Mouse (Mus musculus) thymus, adult 2 months (tissue): ENCODE results near the gene Atf1. TPM values are rescaled to one million over a fixed set of nuclear protein-coding genes. Genes with fewer than 3 reads are reported as not detected.
"Not testable (repeated sequence)": the region's sequence is repeated elsewhere in the genome, so short reads cannot be mapped to it uniquely, and the experiment has no call there.

Source experiments
- DNase-seq: peaks from one replicate; pipeline ENCODE4 v3.0.0; 2021
- H3K27ac ChIP-seq: fragments of 200-500 bp; 2 replicates; pipeline ENCODE4 v1.5.1; 2012; ENCODE audit warnings: low read length, control low read depth; ENCODE audit not compliant: control insufficient read depth, insufficient read depth
- H3K27me3 ChIP-seq: fragments of 200-500 bp; 2 replicates; pipeline ENCODE4 v1.6.1; 2012; ENCODE audit warnings: mild to moderate bottlenecking, low read length, moderate library complexity, mixed read lengths; ENCODE audit not compliant: control insufficient read depth, insufficient read depth
- H3K36me3 ChIP-seq: fragments of 200-500 bp; 2 replicates; pipeline ENCODE4 v1.6.1; 2012; ENCODE audit warnings: mild to moderate bottlenecking, low read length, moderate library complexity; ENCODE audit not compliant: control insufficient read depth, insufficient read depth
- H3K4me1 ChIP-seq: fragments of 200-500 bp; replicated peaks from 2 replicates; pipeline ENCODE4 v1.6.1; 2012; ENCODE audit warnings: low read length; ENCODE audit not compliant: control insufficient read depth, insufficient read depth
- H3K4me3 ChIP-seq: fragments of 200-500 bp; 2 replicates; pipeline ENCODE4 v1.5.1; 2012; ENCODE audit warnings: mild to moderate bottlenecking, low read length, control low read depth, moderate library complexity; ENCODE audit not compliant: control insufficient read depth, insufficient read depth
- CTCF ChIP-seq: fragments of 200-500 bp; IDR thresholded peaks from 2 replicates; pipeline ENCODE4 v1.5.1; 2012; ENCODE audit warnings: mild to moderate bottlenecking, control low read depth, low read length, moderate library complexity, borderline replicate concordance; ENCODE audit not compliant: control insufficient read depth, poor library complexity, insufficient read depth; ENCODE audit errors: extremely low read depth
- POLR2A ChIP-seq: fragments of 200-500 bp; IDR thresholded peaks from 2 replicates; pipeline ENCODE4 v1.6.1; 2012; ENCODE audit warnings: mild to moderate bottlenecking, low read length, control low read depth, moderate library complexity; ENCODE audit not compliant: control insufficient read depth, poor library complexity, insufficient read depth; ENCODE audit errors: extremely low read depth
- WGBS: fragments of 180-500 bp; shearing (Covaris S2); methylation state at CpG from one replicate; pipeline ENCODE4 v1.1.7; 2018; 5-methylcytosine and 5-hydroxymethylcytosine counted together
- polyA plus RNA-seq: library from polyadenylated mRNA; depleted of rRNA; stranded (reverse); fragments of >200 nt; gene quantifications from 2 replicates; pipeline ENCODE4 v1.2.3, GENCODE M21; 2012; rRNA removed

Atf1 gene
- polyA plus RNA-seq, 1 experiment, result 86.4 TPM

DNA sequence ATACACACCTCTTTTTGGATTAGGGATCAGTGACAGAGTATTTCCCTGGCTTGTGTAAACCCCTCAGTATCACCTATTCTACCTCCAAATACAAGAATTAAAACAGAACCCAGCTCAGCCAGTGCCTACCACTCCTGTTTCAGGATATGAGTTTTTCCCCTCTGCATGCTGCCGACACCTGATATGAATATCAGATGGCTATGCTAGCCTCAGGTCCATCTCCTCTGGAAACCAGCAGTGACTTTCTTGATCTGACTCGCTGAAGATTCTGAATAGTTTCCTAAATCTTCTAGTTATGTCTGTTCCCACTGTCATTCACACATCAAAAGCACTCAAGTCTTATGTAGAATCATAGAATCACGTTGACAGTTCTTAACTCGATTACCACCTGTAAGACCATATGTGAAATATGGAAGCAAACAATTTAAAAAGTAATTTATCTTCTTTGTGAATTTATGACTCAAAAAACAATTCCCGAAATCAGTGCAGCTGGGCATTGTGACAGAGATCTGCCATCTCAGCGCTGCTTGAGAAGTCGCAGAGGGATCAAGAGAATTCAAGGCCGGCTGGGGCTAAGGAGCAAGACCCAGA is 75.9 kb downstream of the Atf1 start:
- TF ChIP-seq CTCF, result no peak
- TF ChIP-seq POLR2A, result no peak
- WGBS, result 22% methylated on average over 8 of the region's 8 CpGs

DNA sequence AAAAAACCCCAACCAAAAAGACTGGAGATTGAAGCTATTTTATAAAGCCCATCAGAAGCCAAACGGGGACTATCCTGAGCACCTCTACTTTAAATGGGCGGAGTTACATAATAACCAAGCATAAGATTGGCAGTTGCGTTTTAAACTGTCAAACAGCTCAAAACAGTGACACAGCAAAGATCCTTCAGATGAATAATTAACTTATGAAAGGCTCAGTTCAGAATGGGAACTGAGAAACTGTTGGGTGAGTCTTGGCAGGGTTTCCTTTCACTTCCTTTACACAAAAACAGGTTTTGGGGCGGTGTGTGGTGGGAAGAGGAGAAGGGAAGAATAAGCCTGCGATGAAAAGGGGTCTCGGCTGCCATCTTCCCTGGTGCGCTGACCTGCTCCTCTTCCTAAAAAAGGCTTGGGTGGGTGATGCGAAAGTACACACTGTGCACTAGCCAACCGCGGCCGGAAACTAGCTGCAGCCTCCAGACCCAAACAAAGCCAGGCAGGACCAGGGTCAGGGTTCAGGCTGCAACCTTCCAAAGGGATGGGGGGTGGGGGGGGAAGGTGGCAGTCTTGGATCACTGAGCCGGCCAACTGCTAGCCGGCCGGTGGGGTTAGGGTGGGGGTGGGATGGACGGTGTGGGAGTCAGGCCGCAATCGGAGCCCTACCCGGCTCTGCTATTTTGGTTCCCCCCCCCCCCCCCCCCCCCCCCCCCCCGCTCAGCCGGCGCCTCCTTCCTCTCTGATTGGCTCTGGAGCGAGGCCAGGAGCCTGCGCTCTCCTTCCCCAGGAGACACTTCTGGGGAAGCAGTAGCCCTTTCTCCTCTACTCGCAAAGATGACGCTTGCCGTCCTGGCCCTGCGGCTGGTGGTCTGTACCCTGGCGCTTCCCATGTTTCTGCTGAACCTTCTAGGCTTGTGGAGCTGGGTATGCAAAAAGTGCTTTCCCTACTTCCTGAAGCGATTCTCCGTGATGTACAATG is 76.7 kb downstream of the Atf1 start, which contains the start of gene Mettl7a1:
TSS of gene Mettl7a1 (plus strand) at position 122 of the 973 bp plus-strand sequence.
- TF ChIP-seq CTCF (no peak), POLR2A (no peak)
- Histone ChIP-seq H3K27me3 (no peaks in the 10 kb centered on the region), H3K4me3 (peak within 1 kb of the TSS; percentile 66), H3K27ac (peak within 1 kb of the TSS; percentile 66), H3K4me1 (peaks cover 2% of the 10 kb centered on the region; the same call in 1 of the 2 replicates), H3K36me3 (no peaks in the 10 kb centered on the region)
- under 1% methylated on average over 21 of the region's 30 CpGs for WGBS
- DNase-seq, result peak; percentile 58

More for the DNA sequence above, 75.9 kb downstream of the Atf1 start:
- no peak for DNase-seq
- Histone ChIP-seq H3K27ac (peak overlapping the region; percentile 27; the same call in 1 of the 2 replicates), H3K4me3 (no peak overlapping the region), H3K27me3 (no peaks in the 10 kb centered on the region), H3K36me3 (no peaks in the 10 kb centered on the region), H3K4me1 (peaks cover 2% of the 10 kb centered on the region; the same call in 1 of the 2 replicates)

GRCm38 (mm10) chr15:100306201-100306600 is 78.6 kb downstream of the Atf1 start:
- no peak overlapping the region for H3K4me3 ChIP-seq
- no peaks in the 10 kb centered on the region for H3K36me3 ChIP-seq
- no peaks in the 10 kb centered on the region for H3K27me3 ChIP-seq
- 49% methylated on average over 2 of the region's 2 CpGs for WGBS
- no peak for TF ChIP-seq CTCF
- no peak for TF ChIP-seq POLR2A
- H3K27ac ChIP-seq, result no peak overlapping the region
- DNase-seq, result no peak
- peaks cover 2% of the 10 kb centered on the region; the same call in 1 of the 2 replicates for H3K4me1 ChIP-seq

- peak; percentile 31 for DNase-seq
- WGBS, result 18% methylated on average over 11 of the region's 11 CpGs
- H3K4me1 ChIP-seq, H3K36me3 ChIP-seq, H3K27ac ChIP-seq, H3K27me3 ChIP-seq, H3K4me3 ChIP-seq: not testable (repeated sequence)
These were observed 79.9 kb downstream of the Atf1 start for GRCm38 (mm10) chr15:100307438-100308096.

Other genes starting within 250 kb of the Atf1 start
- gene Dip2b, start 189.2 kb upstream of the Atf1 start, polyA plus RNA-seq, result 18.1 and 22.2 TPM in 2 replicates
- not detected in 2 replicates for gene Tmprss12, start 53.0 kb downstream of the Atf1 start, polyA plus RNA-seq
- gene Mettl7a1, start 76.3 kb downstream of the Atf1 start, polyA plus RNA-seq, result 18.9 TPM in 2 replicates
- 0.05 TPM in 1 of 2 replicates, not detected in the other for gene Mettl7a3, start 107.1 kb downstream of the Atf1 start, polyA plus RNA-seq
- gene Methig1, start 125.3 kb downstream of the Atf1 start, polyA plus RNA-seq, result not detected in 2 replicates
- not detected in 2 replicates for gene Mettl7a2, start 125.4 kb downstream of the Atf1 start, polyA plus RNA-seq
- not detected in 2 replicates for gene Higd1c, start 136.7 kb downstream of the Atf1 start, polyA plus RNA-seq
- gene Gm5475, start 194.3 kb downstream of the Atf1 start, polyA plus RNA-seq, result 0.04 and 0.05 TPM in 2 replicates
- 46.4 and 54.1 TPM in 2 replicates for gene Slc11a2, start 197.3 kb downstream of the Atf1 start, polyA plus RNA-seq
- 83.1 and 101 TPM in 2 replicates for gene Letmd1, start 241.2 kb downstream of the Atf1 start, polyA plus RNA-seq